Mouse (Mus musculus) testis, adult 2 months (tissue): ENCODE data around the gene Best2.
A peak's percentile ranks its signal among the peaks of the same experiment; 100 is the strongest.

ENCODE experiments used
- CTCF ChIP-seq: fragments of 200-500 bp; IDR thresholded peaks from 2 replicates; pipeline ENCODE4 v1.5.1; 2012; ENCODE audit warnings: low read depth, mild to moderate bottlenecking, inconsistent platforms, low read length, moderate library complexity; ENCODE audit not compliant: control insufficient read depth, insufficient read depth, insufficient replicate concordance
- POLR2A ChIP-seq: fragments of 200-500 bp; IDR thresholded peaks from 2 replicates; pipeline ENCODE4 v1.6.1; 2012; ENCODE audit warnings: low read depth, mild to moderate bottlenecking, inconsistent platforms, low read length, moderate library complexity; ENCODE audit not compliant: control insufficient read depth

DNA sequence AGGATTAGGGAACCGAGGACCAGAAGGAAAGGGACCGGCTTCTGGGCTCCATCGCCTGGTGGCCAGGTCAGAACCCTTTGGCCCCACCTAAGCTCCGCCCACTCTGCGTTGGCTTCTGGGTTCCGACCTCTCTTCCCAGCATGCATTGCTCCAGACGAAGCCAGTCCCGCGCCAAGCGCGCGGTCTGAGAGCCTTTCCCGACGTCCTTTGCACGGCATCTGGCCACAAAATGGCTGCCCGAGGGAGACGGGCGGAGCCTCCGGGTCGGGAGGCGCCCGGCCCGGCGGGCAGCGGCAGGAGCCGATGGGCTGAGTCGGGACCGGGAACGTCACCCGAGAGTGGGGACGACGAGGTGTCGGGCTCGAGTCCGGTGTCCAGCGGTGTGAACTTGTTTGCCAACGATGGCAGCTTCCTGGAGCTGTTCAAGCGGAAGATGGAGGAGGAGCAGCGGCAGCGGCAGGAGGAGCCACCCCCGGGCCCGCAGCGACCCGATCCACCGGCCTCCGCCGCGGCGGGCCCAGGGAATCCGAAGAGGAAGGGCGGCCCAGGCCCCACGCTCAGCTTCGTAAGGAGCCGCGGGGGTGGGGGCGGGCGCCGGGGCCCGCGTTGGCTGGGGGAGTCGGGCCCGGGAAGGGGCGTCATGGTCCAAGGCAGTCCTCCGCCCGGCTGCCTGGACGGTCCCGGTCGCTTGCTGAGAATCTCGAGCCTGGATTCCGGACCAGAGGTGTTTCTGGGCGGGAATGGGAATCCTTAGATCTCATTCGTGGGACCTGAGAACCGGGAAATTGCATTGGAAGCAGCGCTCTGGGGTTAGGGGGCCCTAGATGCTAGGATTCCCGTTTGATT, 12.6 kb upstream of the Best2 start, which contains the start of gene Trir:
- TF ChIP-seq CTCF: no peak
- TF ChIP-seq POLR2A: peak; percentile 94
